Mouse (Mus musculus): Measurements from ENCODE around the gene Ciapin1. TPM values are rescaled to one million over a fixed set of nuclear protein-coding genes. Genes with fewer than 3 reads are reported as not detected.

Gene Ciapin1
- total and polyA plus RNA-seq, 2 experiments from 2014 or later: 62.5 to 144 TPM

GRCm38 (mm10) chr8:94804546-94805340 is 33.4 kb downstream of the Ciapin1 start:
- Histone ChIP-seq H3K27ac (no peak overlapping the region), H3K4me3 (ENCODE audit: low read length) (no peak overlapping the region), H3K27me3 (ENCODE audit: insufficient read depth, low read length) (no peaks in the 10 kb centered on the region), H3K9me3 (ENCODE audit: low read length) (no peaks in the 10 kb centered on the region), H3K36me3 (ENCODE audit: insufficient read depth, low read length) (no peaks in the 10 kb centered on the region), H3K4me2 (ENCODE audit: low read depth, low read length) (no peak overlapping the region), H3K4me1 (ENCODE audit: insufficient read depth, low read length) (no peaks in the 10 kb centered on the region), H3K9ac (replicated peaks; ENCODE audit: low read length) (no peak overlapping the region)
- ATAC-seq (no peak), DNase-seq (ENCODE audit: low spot score) (no peak)
- no peak for TF ChIP-seq CTCF (IDR thresholded peaks at IDR 0.05; ENCODE audit: low read depth)
- 77% methylated on average over 10 of the region's 10 CpGs for WGBS

GRCm38 (mm10) chr8:94803551-94803950 is 34.6 kb downstream of the Ciapin1 start:
- Histone ChIP-seq H3K27me3 (ENCODE audit: insufficient read depth, low read length) (no peaks in the 10 kb centered on the region), H3K27ac (no peak overlapping the region), H3K9ac (replicated peaks; ENCODE audit: low read length) (no peak overlapping the region), H3K4me1 (ENCODE audit: insufficient read depth, low read length) (no peaks in the 10 kb centered on the region), H3K4me2 (ENCODE audit: low read depth, low read length) (no peak overlapping the region), H3K9me3 (ENCODE audit: low read length) (no peaks in the 10 kb centered on the region), H3K36me3 (ENCODE audit: insufficient read depth, low read length) (no peaks in the 10 kb centered on the region), H3K4me3 (ENCODE audit: low read length) (no peak overlapping the region)
- no peak for DNase-seq (ENCODE audit: low spot score)
- no peak for ATAC-seq
- 75% methylated on average over 6 of the region's 6 CpGs for WGBS
- TF ChIP-seq CTCF (IDR thresholded peaks at IDR 0.05; ENCODE audit: low read depth): no peak

- ATAC-seq (no peak), DNase-seq (ENCODE audit: low spot score) (no peak)
- Histone ChIP-seq H3K4me3 (ENCODE audit: low read length) (no peak overlapping the region), H3K4me1 (ENCODE audit: insufficient read depth, low read length) (no peaks in the 10 kb centered on the region), H3K4me2 (ENCODE audit: low read depth, low read length) (no peak overlapping the region), H3K27ac (no peak overlapping the region), H3K36me3 (ENCODE audit: insufficient read depth, low read length) (no peaks in the 10 kb centered on the region), H3K9me3 (ENCODE audit: low read length) (no peaks in the 10 kb centered on the region), H3K9ac (replicated peaks; ENCODE audit: low read length) (no peak overlapping the region), H3K27me3 (ENCODE audit: insufficient read depth, low read length) (no peaks in the 10 kb centered on the region)
- 86% methylated on average over 4 of the region's 4 CpGs for WGBS
- no peak for TF ChIP-seq CTCF (IDR thresholded peaks at IDR 0.05; ENCODE audit: low read depth)
These were observed 35.8 kb downstream of the Ciapin1 start for GRCm38 (mm10) chr8:94802375-94802774.

- Histone ChIP-seq H3K4me1 (ENCODE audit: insufficient read depth, low read length) (no peaks in the 10 kb centered on the region), H3K4me2 (ENCODE audit: low read depth, low read length) (no peak overlapping the region), H3K27me3 (ENCODE audit: insufficient read depth, low read length) (no peaks in the 10 kb centered on the region), H3K27ac (no peak overlapping the region), H3K9ac (replicated peaks; ENCODE audit: low read length) (no peak overlapping the region), H3K4me3 (ENCODE audit: low read length) (no peak overlapping the region), H3K36me3 (ENCODE audit: insufficient read depth, low read length) (no peaks in the 10 kb centered on the region), H3K9me3 (ENCODE audit: low read length) (no peaks in the 10 kb centered on the region)
- WGBS: 40% methylated on average over 14 of the region's 14 CpGs
- DNase-seq (ENCODE audit: low spot score) (peak; percentile 19), ATAC-seq (0 out of 2 replicates have a peak, but pooled peaks have one; percentile 21)
- peak; percentile 70 for TF ChIP-seq CTCF (IDR thresholded peaks at IDR 0.05; ENCODE audit: low read depth)
These were observed 36.7 kb downstream of the Ciapin1 start for GRCm38 (mm10) chr8:94801293-94802095.

- H3K9ac ChIP-seq (replicated peaks; ENCODE audit: low read length): no peak overlapping the region
- ATAC-seq (no peak), DNase-seq (ENCODE audit: low spot score) (no peak)
These were observed 37.7 kb downstream of the Ciapin1 start for GRCm38 (mm10) chr8:94800278-94800968.

GRCm38 (mm10) chr8:94794782-94795181 is 43.4 kb downstream of the Ciapin1 start:
- WGBS: 97% methylated on average over 2 of the region's 2 CpGs

More at GRCm38 (mm10) chr8:94800278-94800968, 37.7 kb downstream of the Ciapin1 start:
- H3K9me3 ChIP-seq (ENCODE audit: low read length): no peaks in the 10 kb centered on the region
- no peak overlapping the region for H3K4me2 ChIP-seq (ENCODE audit: low read depth, low read length)
- TF ChIP-seq CTCF (IDR thresholded peaks at IDR 0.05; ENCODE audit: low read depth): no peak
- 61% methylated on average over 7 of the region's 7 CpGs for WGBS
- H3K4me1 ChIP-seq (ENCODE audit: insufficient read depth, low read length): no peaks in the 10 kb centered on the region
- no peak overlapping the region for H3K27ac ChIP-seq
- H3K4me3 ChIP-seq (ENCODE audit: low read length): no peak overlapping the region
- no peaks in the 10 kb centered on the region for H3K36me3 ChIP-seq (ENCODE audit: insufficient read depth, low read length)
- no peaks in the 10 kb centered on the region for H3K27me3 ChIP-seq (ENCODE audit: insufficient read depth, low read length)

More at GRCm38 (mm10) chr8:94794782-94795181, 43.4 kb downstream of the Ciapin1 start:
- no peak for TF ChIP-seq CTCF (IDR thresholded peaks at IDR 0.05; ENCODE audit: low read depth)
- H3K9ac ChIP-seq (replicated peaks; ENCODE audit: low read length): no peak overlapping the region
- H3K27ac ChIP-seq: no peak overlapping the region
- H3K9me3 ChIP-seq (ENCODE audit: low read length): no peaks in the 10 kb centered on the region
- no peak for DNase-seq (ENCODE audit: low spot score)
- no peak overlapping the region for H3K4me2 ChIP-seq (ENCODE audit: low read depth, low read length)
- ATAC-seq: no peak
- H3K27me3 ChIP-seq (ENCODE audit: insufficient read depth, low read length): no peaks in the 10 kb centered on the region
- no peaks in the 10 kb centered on the region for H3K36me3 ChIP-seq (ENCODE audit: insufficient read depth, low read length)
- H3K4me1 ChIP-seq (ENCODE audit: insufficient read depth, low read length): no peaks in the 10 kb centered on the region
- H3K4me3 ChIP-seq (ENCODE audit: low read length): no peak overlapping the region
